Mouse (Mus musculus): ENCODE results near the gene Aspdh.

DNA sequence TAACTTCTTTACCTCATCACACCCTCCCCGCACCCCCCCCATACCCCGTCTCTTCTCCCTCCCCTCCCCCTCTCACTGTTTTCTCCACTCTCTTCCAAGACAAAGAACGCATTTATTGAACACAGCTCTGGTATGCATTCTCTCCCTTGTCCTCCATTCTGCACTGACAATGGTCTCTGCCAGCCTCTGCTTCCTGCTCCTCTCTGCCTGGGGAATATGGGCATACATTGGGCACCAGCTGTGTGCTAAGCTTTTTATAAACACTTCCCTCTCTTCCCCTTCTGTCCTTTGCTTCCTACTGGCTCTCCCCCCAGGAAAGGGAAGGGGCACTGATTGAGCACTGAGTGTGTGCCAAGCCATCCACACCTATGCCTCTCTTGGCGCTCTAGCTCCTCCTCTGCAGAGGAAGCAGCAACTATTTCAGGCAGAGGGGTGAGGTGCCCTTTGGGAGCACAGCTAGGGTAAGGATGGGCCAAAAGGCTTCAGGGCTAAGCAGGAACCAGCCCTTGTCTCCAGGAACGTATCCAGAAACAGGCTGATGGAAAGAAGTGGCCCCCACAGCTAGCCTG lies 9.9 kb downstream of the Aspdh start:
- TF ChIP-seq CTCF (IDR thresholded peaks at IDR 0.05; ENCODE audit: extremely low read depth, insufficient read depth, low read length) (no peak), POLR2A (IDR thresholded peaks at IDR 0.05; ENCODE audit: extremely low read depth, insufficient read depth, low read length) (no peak)

Measured in cortical plate, adult 2 months (tissue).